Mouse (Mus musculus) G1E (cell line): Measurements from ENCODE around the gene Rasgrp3.

Source experiments
- CTCF ChIP-seq: IDR thresholded peaks from 2 replicates; pipeline ENCODE4 v1.5.1; 2012; ENCODE audit warnings: low read depth, low read length, inconsistent platforms, mixed read lengths
- GATA2 ChIP-seq: IDR thresholded peaks from 2 replicates; pipeline ENCODE4 v1.6.1; 2012; ENCODE audit warnings: low read depth, low read length, inconsistent platforms, borderline replicate concordance

DNA sequence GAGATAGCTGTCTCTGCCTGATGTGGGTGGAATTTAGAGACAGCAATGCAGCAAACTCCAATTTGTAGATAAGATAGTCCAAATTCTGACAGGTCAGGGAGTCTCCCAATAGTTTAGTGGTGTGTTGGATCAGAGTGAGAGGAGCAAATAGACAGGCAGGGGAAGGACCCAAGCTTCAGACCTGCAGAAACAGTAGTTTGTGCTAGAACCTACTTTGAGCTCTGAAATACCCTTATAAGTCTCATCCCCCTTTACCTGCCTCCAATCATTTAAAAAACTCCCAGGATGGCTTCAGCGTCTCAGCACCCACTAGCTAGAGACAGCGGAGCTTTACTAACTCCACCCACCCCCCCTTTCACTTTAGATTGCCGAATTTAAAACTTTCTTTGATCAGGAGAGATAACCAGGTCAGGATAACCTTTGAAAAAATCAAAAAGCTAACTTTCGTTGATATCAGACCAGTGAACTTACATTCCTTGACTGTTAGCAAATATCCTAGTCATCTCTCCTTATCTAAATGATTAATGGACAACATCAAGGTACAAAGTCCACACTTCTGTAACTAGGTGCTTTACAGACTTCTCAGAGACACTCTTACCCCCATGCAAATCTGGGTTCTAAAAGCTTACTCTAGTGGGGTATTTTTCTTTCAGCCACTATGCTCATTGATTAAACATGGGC lies 41.2 kb downstream of the Rasgrp3 start:
- TF ChIP-seq GATA2 (no peak), CTCF (no peak)
